Comparison of ENCODE assay signal across 8 mouse cellular contexts in genomic region chr8:123185566-123186409, GRCm38 (mm10). TPM values are rescaled to one million over a fixed set of nuclear protein-coding genes. Genes with fewer than 3 reads are reported as not detected.
DNase-seq lines count a peak whose midpoint lies in the region; ATAC-seq and TF ChIP-seq lines count a peak whose summit lies in the region.

Gene Dpep1, plus strand, starts transcription at chr8:123186242.

- ATAC-seq in liver, postnatal 0 days: peak; percentile 7; the same call in 1 of the 2 replicates
- no peak for ATAC-seq in liver, embryonic 11.5 days (replicated peaks; ENCODE audit: low FRiP score)
- no peak for ATAC-seq in heart, embryonic 13.5 days (ENCODE audit: extremely low read depth, insufficient number of reproducible peaks, low FRiP score, low TSS enrichment)
- ATAC-seq in stomach, embryonic 16.5 days (ENCODE audit: insufficient read depth, low FRiP score): 0 out of 2 replicates have a peak, but pooled peaks have one; percentile 7

- WGBS in liver, postnatal 0 days (ENCODE audit: insufficient replicate concordance): 51% methylated on average over 19 of the region's 19 CpGs
- WGBS in liver, embryonic 11.5 days: 38% methylated on average over 19 of the region's 19 CpGs
- WGBS in heart, embryonic 13.5 days: 34% methylated on average over 19 of the region's 19 CpGs
- 19% methylated on average over 19 of the region's 19 CpGs for WGBS in stomach, embryonic 16.5 days

- 0 out of 2 replicates have a peak, but pooled peaks cover 5% of the 10 kb centered on the region for H3K4me1 ChIP-seq in liver, postnatal 0 days (ENCODE audit: insufficient read depth)
- H3K4me1 ChIP-seq in liver, embryonic 11.5 days (replicated peaks; ENCODE audit: control insufficient read depth, insufficient read depth, low read length): peaks cover 10% of the 10 kb centered on the region; the same call in 1 of the 2 replicates
- H3K4me1 ChIP-seq in heart, embryonic 13.5 days: peaks cover 18% of the 10 kb centered on the region
- H3K4me1 ChIP-seq in stomach, embryonic 16.5 days (ENCODE audit: control insufficient read depth, insufficient read depth, low read length): 0 out of 2 replicates have a peak, but pooled peaks cover 7% of the 10 kb centered on the region

- H3K4me3 ChIP-seq in liver, postnatal 0 days (ENCODE audit: low read depth, low read length): no peak within 1 kb of the TSS
- H3K4me3 ChIP-seq in liver, embryonic 11.5 days (ENCODE audit: low read depth, low read length): no peak within 1 kb of the TSS
- no peak within 1 kb of the TSS for H3K4me3 ChIP-seq in heart, embryonic 13.5 days
- H3K4me3 ChIP-seq in stomach, embryonic 16.5 days (replicated peaks; ENCODE audit: low read length): no peak within 1 kb of the TSS

- H3K27me3 ChIP-seq in liver, postnatal 0 days (ENCODE audit: insufficient read depth, low read length): no peaks in the 10 kb centered on the region
- H3K27me3 ChIP-seq in liver, embryonic 11.5 days (replicated peaks; ENCODE audit: control insufficient read depth, insufficient read depth, low read length): 0 out of 2 replicates have a peak, but pooled peaks cover 6% of the 10 kb centered on the region
- no peaks in the 10 kb centered on the region for H3K27me3 ChIP-seq in heart, embryonic 13.5 days (replicated peaks)
- no peaks in the 10 kb centered on the region for H3K27me3 ChIP-seq in stomach, embryonic 16.5 days (ENCODE audit: control insufficient read depth, insufficient read depth, low read length)

- H3K36me3 ChIP-seq in liver, postnatal 0 days (replicated peaks; ENCODE audit: insufficient read depth, low read length): no peaks in the 10 kb centered on the region
- no peaks in the 10 kb centered on the region for H3K36me3 ChIP-seq in liver, embryonic 11.5 days (ENCODE audit: control insufficient read depth, insufficient read depth, low read length)
- H3K36me3 ChIP-seq in heart, embryonic 13.5 days: no peaks in the 10 kb centered on the region
- no peaks in the 10 kb centered on the region for H3K36me3 ChIP-seq in stomach, embryonic 16.5 days (ENCODE audit: control insufficient read depth, insufficient read depth, low read length)

- H3K4me2 ChIP-seq in liver, postnatal 0 days (ENCODE audit: low read depth, low read length): no peak within 1 kb of the TSS
- H3K4me2 ChIP-seq in liver, embryonic 11.5 days: no peak within 1 kb of the TSS
- 0 out of 2 replicates have a peak within 1 kb of the TSS, but pooled peaks have one; percentile 9 for H3K4me2 ChIP-seq in heart, embryonic 13.5 days
- no peak within 1 kb of the TSS for H3K4me2 ChIP-seq in stomach, embryonic 16.5 days (ENCODE audit: low read depth, low read length)

- 0 out of 2 replicates have a peak within 1 kb of the TSS, but pooled peaks have one; percentile 6 for H3K9ac ChIP-seq in liver, postnatal 0 days (replicated peaks)
- H3K9ac ChIP-seq in liver, embryonic 11.5 days (ENCODE audit: low read depth, low read length): no peak within 1 kb of the TSS
- H3K9ac ChIP-seq in heart, embryonic 13.5 days: peak within 1 kb of the TSS; percentile 33; the same call in 1 of the 2 replicates
- peak within 1 kb of the TSS; percentile 15; the same call in 1 of the 2 replicates for H3K9ac ChIP-seq in stomach, embryonic 16.5 days (ENCODE audit: low read length)

- DNase-seq in liver, postnatal 0 days: no peak
- no peak for DNase-seq in liver, embryonic 11.5 days (ENCODE audit: low spot score)
- DNase-seq in kidney, postnatal 4 days: peak; percentile 77 to 84
- DNase-seq in cerebellum, postnatal 36 days: no peak
- no peak for DNase-seq in layer of hippocampus, adult 9-10 months (ENCODE audit: low spot score)
- DNase-seq in MN1 (ENCODE audit: low spot score): no peak

- no peak for TF ChIP-seq CTCF in liver, postnatal 0 days (IDR thresholded peaks at IDR 0.05; ENCODE audit: low read depth)

- no peak for TF ChIP-seq EP300 in liver, postnatal 0 days (IDR thresholded peaks at IDR 0.05; ENCODE audit: low read depth)

- H3K9me3 ChIP-seq in liver, postnatal 0 days (ENCODE audit: low read length): no peaks in the 10 kb centered on the region
- H3K9me3 ChIP-seq in liver, embryonic 11.5 days (ENCODE audit: control insufficient read depth, low read length): no peaks in the 10 kb centered on the region
- no peaks in the 10 kb centered on the region for H3K9me3 ChIP-seq in heart, embryonic 13.5 days
- no peaks in the 10 kb centered on the region for H3K9me3 ChIP-seq in stomach, embryonic 16.5 days (replicated peaks; ENCODE audit: control insufficient read depth, low read length)

- H3K27ac ChIP-seq in liver, postnatal 0 days (ENCODE audit: low read depth): no peak within 1 kb of the TSS
- no peak within 1 kb of the TSS for H3K27ac ChIP-seq in liver, embryonic 11.5 days (ENCODE audit: low read depth, low read length)
- H3K27ac ChIP-seq in heart, embryonic 13.5 days (replicated peaks): peak within 1 kb of the TSS; percentile 25; the same call in 1 of the 2 replicates
- H3K27ac ChIP-seq in stomach, embryonic 16.5 days (ENCODE audit: low read length): peak within 1 kb of the TSS; percentile 74

RNA-seq across cellular contexts. Expression of gene Dpep1, which starts in this region (rescaled TPM):
- 0.99 and 1.2 TPM in 2 replicates for polyA plus RNA-seq in liver, postnatal 0 days (2015; fragmentation: Nextera tagmentation; extraction: Ambion mirVana)
- 0.52 and 1.3 TPM in 2 replicates for polyA plus RNA-seq in liver, embryonic 11.5 days (2014; fragmentation: Nextera tagmentation; extraction: Ambion mirVana)
- polyA plus RNA-seq in heart, embryonic 13.5 days (2015; fragmentation: Nextera tagmentation; extraction: Ambion mirVana): 2.5 and 3.3 TPM in 2 replicates
- polyA plus RNA-seq in stomach, embryonic 16.5 days (2015; fragmentation: Nextera tagmentation; extraction: Ambion mirVana): 6.1 and 7.0 TPM in 2 replicates

Comparison
In these comparisons a context has a peak if more than half of its experiments do, and no peak if none do; other contexts are left out.
1. ATAC-seq: peak in liver, postnatal 0 days (single experiment) and stomach, embryonic 16.5 days (single experiment); none in liver, embryonic 11.5 days (single experiment) and heart, embryonic 13.5 days (single experiment).
2. DNase-seq: peak in kidney, postnatal 4 days (2 of 2); none in liver, postnatal 0 days (single experiment), liver, embryonic 11.5 days (single experiment), cerebellum, postnatal 36 days (0 of 2), layer of hippocampus, adult 9-10 months (single experiment) and MN1 (single experiment).
3. H3K27ac ChIP-seq: peak in heart, embryonic 13.5 days (single experiment) and stomach, embryonic 16.5 days (single experiment); none in liver, postnatal 0 days (single experiment) and liver, embryonic 11.5 days (single experiment).